Mouse (Mus musculus) right cerebral cortex, adult 2 months (tissue): ENCODE results near the gene Mctp2.

ENCODE experiments used
- DNase-seq, 2 experiments: peaks; one replicate each; pipeline ENCODE4 v3.0.0; 2021 to 2022; ENCODE audit warnings: low spot score in 2 of 2

Gene Mctp2

DNA sequence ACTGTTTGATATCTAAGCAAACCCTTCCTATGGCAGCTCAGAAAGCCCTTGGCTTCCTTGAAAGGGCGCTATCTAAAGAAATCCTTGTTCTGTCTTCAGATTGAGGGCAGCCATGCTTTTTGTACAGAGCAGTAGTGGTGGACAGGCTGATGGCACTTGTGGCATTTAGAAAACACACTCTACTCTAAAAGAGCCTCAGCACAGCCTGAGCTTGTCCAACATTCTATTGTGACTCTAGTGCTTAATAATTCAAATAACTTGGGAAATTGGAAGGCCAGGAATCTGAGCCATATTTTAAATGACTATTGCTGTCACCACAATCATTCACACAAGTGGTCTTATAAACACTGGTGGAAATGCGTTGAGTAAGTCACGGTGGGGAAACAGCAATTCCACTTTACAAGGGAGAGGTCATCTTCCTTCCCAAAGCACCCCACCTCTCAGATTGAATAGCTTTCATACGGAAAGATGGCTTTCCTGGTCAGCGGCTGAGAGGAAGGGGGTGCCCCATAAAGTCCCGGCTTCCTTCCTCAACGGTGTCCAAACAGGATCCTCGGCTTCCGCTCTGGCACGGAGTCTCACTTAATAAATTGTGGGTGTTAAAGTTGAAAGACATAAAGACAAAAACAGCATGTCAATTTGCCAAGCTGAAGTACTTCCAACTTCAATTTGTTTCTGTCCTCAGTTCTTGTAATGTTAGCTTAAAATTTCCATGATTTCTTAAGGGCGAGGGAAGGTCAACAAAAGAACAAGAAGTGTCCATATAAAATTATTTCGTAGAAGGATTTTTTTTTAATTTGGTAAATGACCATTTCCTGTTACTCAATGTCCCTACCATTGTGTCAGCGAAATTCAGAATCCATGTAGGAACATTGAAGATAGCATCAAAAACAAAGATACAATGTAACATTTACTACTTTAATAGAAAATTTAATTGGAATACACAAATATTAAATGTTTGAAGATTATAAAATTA is 140.4 kb downstream of the Mctp2 start:
- no peak for DNase-seq

DNA sequence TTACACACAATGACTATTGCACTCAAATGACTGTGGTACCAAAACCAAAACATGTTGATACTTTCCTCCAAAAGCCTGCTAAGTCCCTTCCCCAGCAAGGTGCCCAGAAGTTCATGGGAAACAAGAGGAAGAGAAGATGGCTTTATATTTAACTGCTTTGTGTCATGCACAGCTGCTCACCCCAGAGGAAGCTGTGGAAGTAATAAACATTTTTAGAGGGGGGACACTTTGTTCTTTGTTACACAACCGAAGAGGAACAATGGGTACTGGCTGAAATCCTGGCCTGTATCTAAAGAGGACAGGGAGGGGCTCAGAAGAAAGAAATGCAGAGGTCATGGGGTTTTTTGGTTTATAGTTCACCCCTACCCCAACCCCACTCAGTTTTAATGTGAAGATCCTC is 144.2 kb downstream of the Mctp2 start:
- DNase-seq, result no peak

DNA sequence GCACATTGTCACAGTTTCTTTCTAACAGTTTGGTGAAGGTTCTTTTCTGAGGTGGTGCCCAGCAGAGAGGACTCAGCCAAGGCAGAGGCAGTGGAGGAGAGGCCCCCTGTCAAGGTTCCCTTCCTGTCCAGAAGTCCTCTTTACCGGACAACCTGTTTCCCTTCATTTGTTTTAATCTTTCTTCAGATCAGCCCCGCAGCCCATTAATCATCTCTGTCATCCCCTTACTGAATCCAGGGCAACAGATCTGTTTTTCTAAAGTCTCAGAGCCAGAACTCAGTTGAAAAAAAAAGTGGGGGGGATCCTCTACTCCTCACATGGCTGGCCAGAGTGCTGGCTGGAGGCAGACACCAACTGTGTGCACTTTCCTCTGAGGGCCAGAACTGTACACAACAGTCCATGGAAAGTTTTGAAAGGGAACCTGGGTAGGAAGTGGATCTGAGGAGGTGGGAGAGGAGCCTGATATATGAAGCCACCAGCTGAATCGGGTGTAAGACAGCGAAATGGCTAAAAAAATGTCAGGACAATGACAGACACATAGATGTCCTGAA is 146.8 kb downstream of the Mctp2 start:
- DNase-seq, result no peak

DNA sequence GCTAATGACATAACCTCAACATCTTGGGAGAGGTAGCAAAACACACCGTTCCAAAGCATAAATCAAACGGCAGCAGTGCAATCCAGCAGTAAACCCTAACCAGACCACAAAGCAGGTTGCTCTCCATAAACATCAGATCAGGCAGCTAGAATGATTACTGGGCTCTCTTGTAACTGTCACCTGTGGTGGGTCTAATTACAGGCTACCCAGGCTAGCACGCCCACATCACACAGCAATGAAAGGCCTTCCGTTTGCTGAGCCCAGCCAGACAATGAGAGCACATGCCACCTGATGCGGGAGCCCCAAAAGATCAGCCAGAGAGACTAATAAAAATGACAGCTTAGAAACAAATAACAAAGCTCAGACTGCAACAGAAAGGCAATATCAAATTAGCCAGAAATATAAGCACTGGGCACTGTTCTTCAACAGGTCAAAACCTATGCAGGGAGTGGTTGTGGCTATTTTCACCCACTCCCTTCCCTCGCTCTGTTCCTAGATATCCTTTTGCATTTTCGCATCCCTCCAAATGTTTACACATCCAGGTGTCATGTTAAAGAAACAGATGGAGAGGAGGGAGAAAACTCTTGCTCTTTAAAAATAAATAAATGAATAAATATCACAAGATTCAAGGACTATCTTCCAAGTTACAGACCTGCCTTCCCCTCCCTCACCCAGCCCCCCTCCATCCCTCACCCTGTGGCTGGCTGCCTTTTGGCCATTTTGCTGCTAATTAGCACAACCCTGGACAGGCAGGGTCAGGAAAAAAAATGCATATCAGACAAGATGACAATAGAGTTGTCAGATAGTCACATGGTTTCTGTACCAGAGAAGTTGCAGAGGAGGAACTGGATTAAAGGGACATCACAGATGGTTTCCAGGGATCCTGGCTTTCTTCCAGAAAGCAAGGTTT is 155.4 kb downstream of the Mctp2 start:
- DNase-seq, result no peak

DNA sequence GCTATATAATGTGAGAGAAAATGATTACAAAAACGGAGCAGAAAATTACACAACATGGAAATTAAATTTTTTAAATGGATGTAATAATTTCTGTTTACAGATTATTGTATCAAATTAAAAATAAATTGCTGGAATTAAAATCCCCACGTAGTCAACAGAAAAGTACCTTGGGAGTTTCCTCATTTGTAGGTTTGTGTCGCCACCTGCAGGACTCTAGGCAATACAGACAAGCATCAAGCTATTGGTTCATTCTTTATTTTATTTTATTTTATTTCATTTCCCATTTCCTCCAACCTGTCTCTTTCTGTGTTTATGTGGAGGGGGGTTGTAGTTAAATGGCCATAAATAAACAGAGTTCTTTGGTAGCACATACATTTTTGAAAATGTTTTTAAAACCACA is 157.3 kb downstream of the Mctp2 start:
- peak; percentile 69 to 73 for DNase-seq

DNA sequence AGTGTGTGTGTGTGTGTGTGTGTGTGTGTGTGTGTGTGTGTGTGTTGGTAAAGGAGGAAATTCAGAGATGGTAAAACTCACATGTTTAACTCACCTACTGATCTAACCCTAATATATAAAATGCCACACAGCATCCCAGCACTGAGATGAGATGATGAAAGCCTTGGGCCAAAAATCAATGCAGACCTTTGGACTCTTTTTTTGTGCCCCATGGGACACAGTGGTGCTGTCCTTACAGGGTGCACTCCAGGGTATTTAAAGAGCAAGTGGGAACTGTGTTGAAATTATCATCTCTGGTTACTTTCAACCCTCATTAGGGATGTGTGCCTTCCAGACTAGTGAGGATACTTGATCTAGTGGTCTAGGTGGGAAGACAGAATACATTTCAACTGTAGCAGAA is 159.6 kb downstream of the Mctp2 start:
- no peak for DNase-seq

DNA sequence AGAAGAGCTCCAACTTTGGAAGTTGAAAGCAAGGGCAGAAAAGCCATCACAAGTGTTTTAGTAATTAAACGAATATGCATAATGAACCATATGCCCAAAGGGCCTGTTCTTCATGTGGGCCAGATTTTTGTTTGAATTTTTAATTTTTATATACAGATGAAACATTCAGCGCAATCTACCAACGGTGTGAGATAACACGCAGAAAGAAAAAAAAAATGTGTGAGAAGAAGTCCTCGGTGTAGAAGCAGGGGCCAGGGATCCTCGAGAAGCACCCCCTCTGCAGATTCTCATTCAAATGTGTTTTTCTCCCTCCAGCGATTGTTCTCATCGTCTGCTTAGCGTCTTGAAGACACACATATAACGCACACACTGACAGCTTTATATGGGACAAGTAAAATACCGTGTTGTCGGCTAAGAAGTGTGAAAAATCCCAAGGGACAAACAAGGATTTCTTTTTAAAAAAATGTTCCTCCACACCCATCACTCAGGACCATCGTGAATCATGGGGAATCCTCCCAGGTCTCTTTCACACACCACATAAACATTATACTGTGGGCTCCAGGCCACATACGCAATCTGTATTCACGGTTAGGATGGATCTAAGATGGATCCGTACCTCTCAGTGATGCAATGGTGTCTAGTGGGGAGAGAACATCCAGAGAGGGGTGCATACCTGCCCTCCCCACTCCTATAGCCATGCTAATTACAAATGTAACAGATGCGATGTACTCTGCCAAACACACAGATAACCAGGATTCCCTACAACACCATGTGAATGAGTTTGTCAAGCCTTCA is 160.5 kb downstream of the Mctp2 start:
- DNase-seq, result no peak

DNA sequence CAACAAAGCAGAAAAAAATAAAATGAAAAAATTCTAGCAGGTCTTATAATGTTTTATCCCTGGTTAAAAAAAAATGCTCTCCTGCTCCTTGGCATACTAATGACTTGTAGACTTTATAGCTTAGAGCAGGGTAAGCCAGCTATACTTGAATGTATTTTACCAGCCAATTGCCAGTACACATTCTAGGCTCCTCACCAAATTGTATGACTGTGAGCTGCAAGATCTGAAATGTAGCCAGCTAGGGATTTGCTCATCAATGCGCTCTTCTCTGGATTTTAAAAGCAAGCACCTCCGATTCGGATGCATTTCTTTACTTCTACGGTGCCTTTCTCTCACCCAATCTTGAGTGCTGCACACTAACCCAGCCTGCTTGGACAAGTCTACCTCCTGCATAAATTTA is 167.7 kb downstream of the Mctp2 start:
- DNase-seq, result no peak

DNA sequence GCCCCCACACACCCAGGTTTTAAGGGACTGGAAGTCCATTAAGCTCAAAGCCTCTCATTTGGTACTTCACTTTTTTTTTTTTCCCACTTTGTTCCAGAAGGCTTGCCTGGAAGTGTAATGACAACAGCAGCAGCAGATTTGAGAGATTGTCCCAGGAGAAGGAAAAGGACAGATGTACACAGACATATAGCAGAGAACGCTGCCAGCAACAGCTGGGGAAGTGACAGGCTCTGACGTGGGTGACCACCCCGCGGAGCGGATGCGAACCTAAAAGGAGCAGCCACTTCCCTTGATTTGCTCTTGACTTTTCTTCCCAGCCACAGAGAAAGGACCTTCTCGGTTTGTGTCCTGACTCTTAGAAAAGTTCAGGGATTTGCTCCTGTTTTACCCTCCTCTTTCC is 185.4 kb downstream of the Mctp2 start:
- DNase-seq, result no peak

DNA sequence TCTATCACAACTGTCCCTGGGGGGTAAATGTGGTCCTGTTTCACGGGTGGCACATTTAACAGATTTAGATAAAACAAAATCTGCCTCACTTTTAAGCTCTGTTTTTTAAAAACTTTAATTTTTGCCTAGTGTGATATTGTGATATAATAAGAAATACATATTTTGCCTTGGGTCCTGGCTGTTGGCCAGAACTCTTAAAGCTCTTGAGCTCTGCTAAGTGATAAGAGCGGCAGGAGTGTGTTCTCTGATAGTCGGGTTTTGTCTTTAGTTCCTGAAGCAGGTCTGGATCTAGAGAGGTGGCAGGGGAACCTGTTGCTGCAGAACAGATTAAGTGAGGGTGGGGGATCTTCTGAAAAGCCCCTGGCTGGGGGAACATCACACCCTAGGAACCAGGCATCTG is 186.7 kb downstream of the Mctp2 start:
- DNase-seq, result no peak

DNA sequence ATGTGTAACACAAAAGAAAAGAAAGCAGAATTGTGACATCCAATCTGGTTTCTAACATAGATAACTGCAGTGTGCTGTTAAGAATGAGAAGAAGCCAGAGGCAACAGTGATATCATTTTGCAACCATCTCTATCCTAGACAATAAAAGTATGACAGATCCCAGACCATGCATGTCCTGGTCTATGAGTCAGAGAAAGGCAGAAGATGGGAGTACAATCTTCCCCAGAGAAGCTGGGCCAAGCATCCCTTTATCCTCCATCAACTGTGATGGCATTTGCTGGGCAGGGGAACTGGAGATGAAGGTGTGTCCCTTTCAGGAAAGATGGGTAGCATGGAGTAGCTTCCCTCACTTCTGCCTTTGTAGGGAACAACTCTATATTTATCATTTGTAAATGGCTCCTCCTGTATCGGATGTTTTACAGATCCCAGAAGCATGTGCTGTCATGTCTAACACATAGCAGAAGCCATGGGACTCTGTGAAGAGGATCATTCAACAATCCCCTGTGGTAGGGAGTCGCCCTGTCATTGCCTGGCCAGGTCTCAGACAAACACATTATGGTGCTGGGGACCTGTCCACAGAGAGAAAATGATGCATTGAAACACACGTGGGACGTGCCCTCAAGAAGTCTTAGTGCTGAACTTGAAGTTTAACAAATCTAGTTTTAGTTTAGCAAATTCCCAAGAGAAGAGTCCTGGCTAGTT is 188.9 kb downstream of the Mctp2 start:
- DNase-seq, result no peak

DNA sequence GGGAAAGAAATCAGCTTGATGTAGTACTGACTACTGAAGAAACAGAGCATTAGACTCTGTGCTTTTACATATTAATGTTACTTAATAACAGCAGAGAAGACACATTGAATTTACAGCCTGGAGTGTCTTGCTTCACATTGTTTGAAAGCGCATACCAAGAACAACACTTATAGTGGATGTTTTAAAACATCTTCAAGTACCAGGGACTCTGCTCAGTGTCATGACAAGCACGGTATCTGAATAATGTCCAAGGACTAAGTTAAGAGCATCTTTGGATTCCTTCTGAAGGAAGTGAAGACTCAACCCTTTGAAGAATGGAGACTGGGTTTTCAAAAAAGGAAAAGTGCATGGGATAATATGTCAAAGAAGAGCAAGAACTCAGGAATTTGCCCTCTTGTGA is 191.3 kb downstream of the Mctp2 start:
- DNase-seq, result no peak

DNA sequence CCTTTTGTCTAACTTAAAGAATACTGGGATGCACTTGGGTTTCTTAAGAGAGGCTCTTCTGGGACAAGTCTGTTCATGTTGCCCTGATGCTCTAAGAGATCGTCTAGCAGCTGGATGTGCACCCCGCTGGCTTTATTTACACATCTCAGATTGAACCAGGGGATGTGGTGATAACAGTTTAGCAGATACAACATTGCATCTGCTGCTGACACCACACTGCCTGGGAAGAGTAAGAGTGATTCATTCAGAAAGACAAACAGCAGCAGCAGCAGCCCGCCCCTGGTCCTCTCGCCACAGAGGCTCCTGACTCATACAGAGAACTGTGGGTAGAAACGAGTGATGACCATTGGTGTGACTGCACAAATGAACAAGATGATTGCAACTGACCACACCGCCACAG is 195.8 kb downstream of the Mctp2 start:
- DNase-seq, result peak in 1 of 2 experiments; percentile 9

DNA sequence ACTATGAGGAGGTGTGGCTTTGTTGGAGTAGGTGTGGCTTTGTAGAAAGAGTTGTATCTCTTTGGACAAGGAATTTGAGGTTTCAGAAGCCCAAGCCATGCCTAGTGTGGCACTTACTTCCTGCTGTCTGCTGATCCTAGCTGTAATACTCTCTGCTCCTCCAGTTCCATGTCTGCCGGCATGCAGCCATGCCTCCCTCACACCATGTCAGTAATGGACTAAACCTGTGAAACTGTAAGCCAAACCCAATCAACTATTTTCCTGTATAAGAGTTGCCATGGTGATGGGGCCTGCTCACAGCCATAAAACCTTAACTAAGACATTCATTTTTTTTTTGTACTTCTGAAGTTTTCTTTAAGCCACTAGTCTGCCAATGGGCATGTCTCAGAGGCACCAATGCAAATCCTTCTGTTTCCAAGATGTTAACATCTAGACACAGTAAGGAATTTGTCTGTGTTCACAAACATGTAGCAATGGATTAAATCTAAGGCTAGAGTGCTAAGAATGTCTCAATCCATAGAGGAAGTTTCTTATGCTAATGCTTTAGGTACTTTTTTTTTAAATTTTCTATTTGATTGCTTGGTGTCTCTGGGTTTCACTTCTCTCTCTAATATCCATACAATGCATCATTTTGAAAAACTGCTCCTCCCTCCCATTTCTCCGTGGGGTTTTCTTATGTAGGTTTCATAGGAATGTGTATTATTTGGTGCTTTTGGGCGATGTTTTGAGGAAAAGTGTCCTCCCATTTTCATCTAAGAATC is 197.6 kb downstream of the Mctp2 start:
- no peak for DNase-seq

DNA sequence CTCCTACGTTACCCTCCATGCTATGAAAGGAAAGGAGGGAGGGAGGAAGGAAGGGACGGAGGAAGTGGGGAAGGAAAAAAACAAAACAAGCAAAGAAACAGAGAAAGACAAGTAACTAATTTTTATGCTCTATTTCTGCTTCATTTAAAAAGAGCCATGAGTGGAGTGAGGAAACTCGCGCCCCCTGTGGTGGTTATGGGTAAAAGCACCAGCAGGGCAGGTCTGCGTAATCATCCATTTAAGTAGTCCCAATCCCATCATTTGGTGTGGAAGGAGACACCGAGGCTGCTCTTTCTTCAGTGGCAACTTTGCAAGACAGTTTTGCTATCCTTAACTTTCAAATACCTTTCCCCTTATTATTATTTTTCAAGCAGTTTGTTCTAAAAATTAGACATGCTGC is 202.2 kb downstream of the Mctp2 start:
- no peak for DNase-seq

DNA sequence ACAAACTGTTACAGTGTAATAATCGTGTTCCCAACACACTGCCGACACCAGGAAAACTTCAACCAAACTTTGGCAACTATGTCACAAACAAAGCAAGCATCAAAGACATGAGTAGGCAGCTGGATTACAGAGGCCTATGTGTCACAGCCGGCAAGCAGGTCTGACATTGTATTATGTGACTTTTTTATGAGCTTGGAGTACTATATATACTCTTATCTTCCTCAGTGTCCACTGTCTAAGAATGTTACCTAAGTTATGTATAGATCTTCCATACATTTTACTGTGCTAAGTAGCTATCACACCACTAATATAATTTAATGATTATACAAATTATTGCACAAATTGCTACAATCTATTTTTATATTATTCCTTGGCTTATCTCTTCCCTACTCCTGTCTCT is 202.8 kb downstream of the Mctp2 start:
- DNase-seq, result no peak

DNA sequence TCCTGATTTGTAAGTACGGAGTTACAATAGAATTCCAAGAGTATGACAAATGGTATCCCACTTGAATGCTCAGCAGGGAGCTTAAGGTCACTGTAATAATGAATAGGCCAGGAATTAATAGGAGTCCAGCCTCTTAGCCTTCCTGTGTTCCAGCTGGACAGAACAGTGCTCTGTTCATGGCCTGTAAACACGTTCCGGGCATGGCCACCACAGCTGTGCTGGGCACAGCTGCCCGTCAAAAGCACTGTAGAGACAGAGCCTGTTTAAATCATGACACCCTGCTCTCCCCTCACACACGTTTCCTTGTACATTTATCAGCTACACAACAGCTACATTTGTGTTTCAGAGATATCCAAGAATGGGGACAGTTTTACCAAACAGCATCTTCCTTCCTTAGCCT is 205.7 kb downstream of the Mctp2 start:
- DNase-seq, result no peak

DNA sequence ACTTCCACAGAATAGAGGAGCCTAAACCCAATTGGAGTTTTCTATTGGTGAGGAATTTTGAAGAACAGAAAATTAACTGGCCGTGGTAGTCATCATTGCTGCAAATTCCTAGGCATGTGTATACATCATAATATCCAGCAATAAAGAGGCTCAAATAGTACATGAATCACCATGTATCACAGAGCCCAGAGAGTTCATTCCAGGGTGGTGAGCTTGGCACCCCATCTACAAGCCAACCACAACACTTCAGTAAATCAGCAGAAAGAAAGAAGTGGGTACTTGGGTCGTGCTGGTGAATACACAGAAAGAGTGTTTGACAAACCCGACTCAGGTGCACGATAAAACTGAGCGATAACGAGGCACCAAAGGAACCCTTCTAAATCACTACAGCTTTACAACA is 207.8 kb downstream of the Mctp2 start:
- no peak for DNase-seq

DNA sequence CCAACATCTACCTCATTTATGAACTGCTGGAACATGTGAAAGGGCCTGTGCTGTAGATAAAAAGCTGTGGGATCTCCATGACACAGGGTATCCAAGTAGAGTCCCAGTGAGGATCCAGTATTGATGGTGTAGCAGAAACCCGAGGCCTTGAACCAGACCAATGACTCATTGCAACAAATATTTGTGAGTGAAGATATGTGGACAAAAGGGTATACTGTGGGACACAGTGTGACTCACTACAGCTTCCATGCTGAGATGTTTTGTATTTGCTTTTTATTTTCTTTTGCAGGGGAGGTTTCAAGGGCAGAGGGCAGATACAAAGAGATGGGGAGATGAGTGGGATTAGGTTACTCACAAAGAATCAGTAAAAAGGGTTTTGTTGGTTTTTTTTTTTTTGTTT is 209.4 kb downstream of the Mctp2 start:
- no peak for DNase-seq

DNA sequence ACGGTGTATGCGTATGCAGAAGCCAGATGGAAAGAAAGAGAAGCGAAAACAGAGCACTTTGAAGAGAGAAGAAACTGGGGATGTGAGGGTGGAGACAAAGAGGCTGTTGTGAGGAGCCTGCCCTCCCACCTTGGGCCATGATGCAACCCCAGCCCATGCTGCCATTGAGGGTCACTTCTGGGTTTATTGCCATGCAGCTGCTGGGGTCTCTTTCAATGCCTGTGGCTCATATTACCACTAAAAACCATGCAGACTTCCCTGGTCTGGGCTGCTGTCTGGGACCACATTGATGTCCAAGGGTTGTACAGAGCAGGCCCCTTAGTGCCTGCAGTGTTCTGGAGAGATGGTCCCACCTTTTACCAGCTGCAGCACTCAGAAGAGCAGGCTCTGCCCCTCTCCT is 210.0 kb downstream of the Mctp2 start:
- no peak for DNase-seq
